Mouse (Mus musculus): ENCODE results near the gene Zdhhc20. TPM values are rescaled to one million over a fixed set of nuclear protein-coding genes. Genes with fewer than 3 reads are reported as not detected.

The Zdhhc20 gene
- polyA plus RNA-seq, 1 experiment from 2014 or later: 71.2 TPM

- Histone ChIP-seq H3K9ac (ENCODE audit: low read length) (no peak overlapping the region), H3K4me3 (replicated peaks; ENCODE audit: low read length) (no peak overlapping the region), H3K4me1 (ENCODE audit: control insufficient read depth, insufficient read depth, low read length) (no peaks in the 10 kb centered on the region), H3K4me2 (ENCODE audit: low read depth, low read length) (no peak overlapping the region), H3K36me3 (ENCODE audit: control insufficient read depth, insufficient read depth, low read length) (no peaks in the 10 kb centered on the region), H3K27ac (ENCODE audit: low read length) (no peak overlapping the region), H3K27me3 (ENCODE audit: control insufficient read depth, insufficient read depth, low read length) (no peaks in the 10 kb centered on the region), H3K9me3 (replicated peaks; ENCODE audit: control insufficient read depth, low read length) (no peaks in the 10 kb centered on the region)
- no peak for ATAC-seq (ENCODE audit: insufficient read depth, low FRiP score)
- WGBS: 70% methylated on average over 2 of the region's 2 CpGs
These were observed 100.8 kb downstream of the Zdhhc20 start for GRCm38 (mm10) chr14:57789311-57789710.

DNA sequence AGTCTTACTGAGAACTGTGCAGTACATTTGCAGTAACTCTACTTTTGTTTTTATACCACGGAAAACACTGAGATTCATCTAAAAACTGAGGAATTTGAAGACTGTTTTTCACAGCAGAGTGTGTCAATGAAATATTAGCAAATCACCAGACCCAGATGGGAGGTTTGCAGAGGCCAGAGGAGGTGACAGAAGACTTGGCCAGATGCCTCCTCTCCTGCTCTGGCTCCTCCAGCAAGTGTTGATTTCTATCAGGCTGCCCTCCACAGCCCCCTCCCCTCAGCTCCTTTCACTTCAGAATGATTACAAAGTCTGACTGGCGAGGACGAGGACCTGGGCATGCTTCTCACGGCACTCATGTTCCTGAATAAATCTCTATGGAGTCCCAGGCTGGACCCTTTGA lies 102.7 kb downstream of the Zdhhc20 start:
- no peak for ATAC-seq (ENCODE audit: insufficient read depth, low FRiP score)
- H3K4me1 ChIP-seq (ENCODE audit: control insufficient read depth, insufficient read depth, low read length): no peaks in the 10 kb centered on the region
- H3K27me3 ChIP-seq (ENCODE audit: control insufficient read depth, insufficient read depth, low read length): no peaks in the 10 kb centered on the region
- no peaks in the 10 kb centered on the region for H3K36me3 ChIP-seq (ENCODE audit: control insufficient read depth, insufficient read depth, low read length)
- WGBS: 37% methylated on average over 4 of the region's 4 CpGs
- no peak overlapping the region for H3K4me2 ChIP-seq (ENCODE audit: low read depth, low read length)
- H3K9ac ChIP-seq (ENCODE audit: low read length): no peak overlapping the region
- H3K27ac ChIP-seq (ENCODE audit: low read length): no peak overlapping the region
- no peak overlapping the region for H3K4me3 ChIP-seq (replicated peaks; ENCODE audit: low read length)
- no peaks in the 10 kb centered on the region for H3K9me3 ChIP-seq (replicated peaks; ENCODE audit: control insufficient read depth, low read length)

Small RNA genes within 50 kb of the gene (microRNA-seq; reads per million reads assigned to microRNA genes)
- not detected for gene Mir3077

Other genes starting within 250 kb of the Zdhhc20 start
- 17.0 and 18.6 TPM in 2 replicates for gene Xpo4, start 224.8 kb downstream of the Zdhhc20 start, polyA plus RNA-seq (2015; fragmentation: Nextera tagmentation; extraction: Ambion mirVana)
- gene Gm49361, start 144.2 kb downstream of the Zdhhc20 start, polyA plus RNA-seq (2015; fragmentation: Nextera tagmentation; extraction: Ambion mirVana): not detected in 2 replicates
- gene Lats2, start 131.9 kb downstream of the Zdhhc20 start, polyA plus RNA-seq (2015; fragmentation: Nextera tagmentation; extraction: Ambion mirVana): 15.1 and 15.8 TPM in 2 replicates
- gene Sap18, start 92.1 kb downstream of the Zdhhc20 start, polyA plus RNA-seq (2015; fragmentation: Nextera tagmentation; extraction: Ambion mirVana): 24.8 and 27.4 TPM in 2 replicates
- 27.7 and 28.0 TPM in 2 replicates for gene Ska3, start 64.1 kb downstream of the Zdhhc20 start, polyA plus RNA-seq (2015; fragmentation: Nextera tagmentation; extraction: Ambion mirVana)
- gene Mrpl57, start 64.0 kb downstream of the Zdhhc20 start, polyA plus RNA-seq (2015; fragmentation: Nextera tagmentation; extraction: Ambion mirVana): 157 and 167 TPM in 2 replicates
- gene Micu2, start 109.0 kb upstream of the Zdhhc20 start, polyA plus RNA-seq (2015; fragmentation: Nextera tagmentation; extraction: Ambion mirVana): 80.5 and 82.3 TPM in 2 replicates
- gene Fgf9, start 180.3 kb upstream of the Zdhhc20 start, polyA plus RNA-seq (2015; fragmentation: Nextera tagmentation; extraction: Ambion mirVana): 9.5 and 10.6 TPM in 2 replicates

Data from stomach, embryonic 16.5 days (tissue).